Mouse (Mus musculus) thymus, adult 18-20 months (tissue): Measurements from ENCODE around the gene Mycbp.

ENCODE experiments used
- DNase-seq, 2 experiments: peaks; one replicate each; pipeline ENCODE4 v3.0.0; 2022; ENCODE audit warnings: mixed read lengths in 2 of 2

Gene Mycbp

DNA sequence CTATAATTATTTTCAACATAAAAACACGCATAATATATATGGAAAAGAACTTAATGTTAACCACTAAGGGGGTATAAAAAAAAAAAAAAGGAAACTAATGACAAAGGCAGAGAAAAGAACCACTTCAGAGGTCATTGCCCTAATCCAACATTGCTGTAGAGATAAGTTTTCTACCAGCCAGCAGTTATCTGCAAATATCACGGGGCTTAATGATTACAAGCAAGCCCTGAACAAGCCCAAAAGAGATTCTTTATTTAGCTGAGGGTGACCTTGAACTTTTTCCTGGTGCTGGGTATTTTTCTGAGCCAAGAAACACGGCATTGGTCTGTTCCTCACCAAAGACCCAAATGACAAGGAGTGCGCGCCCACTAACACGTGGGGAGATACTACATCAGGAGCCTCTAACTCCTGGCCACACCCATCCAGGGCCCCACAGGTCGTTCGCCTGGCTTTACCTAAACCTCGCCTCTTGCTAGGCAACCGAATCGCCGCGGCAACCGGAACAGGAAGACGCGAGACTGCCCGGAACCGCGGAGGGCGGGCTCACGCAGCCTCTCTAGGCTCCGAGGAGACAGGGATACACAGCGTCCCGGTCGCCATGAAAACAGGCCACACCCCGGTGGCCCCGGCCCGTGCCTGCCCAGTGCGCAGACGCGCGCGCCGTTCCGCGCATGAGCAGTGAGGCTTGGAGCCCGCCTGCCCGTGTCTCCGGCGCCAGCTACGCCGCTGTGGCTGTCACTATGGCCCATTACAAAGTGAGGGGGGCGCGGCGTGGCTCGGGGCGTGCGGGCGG is at the start of gene Mycbp:
Gene Mycbp (plus strand): TSS at position 500 of the 793 bp plus-strand sequence.
- peak; percentile 98 to 99 for DNase-seq

DNA sequence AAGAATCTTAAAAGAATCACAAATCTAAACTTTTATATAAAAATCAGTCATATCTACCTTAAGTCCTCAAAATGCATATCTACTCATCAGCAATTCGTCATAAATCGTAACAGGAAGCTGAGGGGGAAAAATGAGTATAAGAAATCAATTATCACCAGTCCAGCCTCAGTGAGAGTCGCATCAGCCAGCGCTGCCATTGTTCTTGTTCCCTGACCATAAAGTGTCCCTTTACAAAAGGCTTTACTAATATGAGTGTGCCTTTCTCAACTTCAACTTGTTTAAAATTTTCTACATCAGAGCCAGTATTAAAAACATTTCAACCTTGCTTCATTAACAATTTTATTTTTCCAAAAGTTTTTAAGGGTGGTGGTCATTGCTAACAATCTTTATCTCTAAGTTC is 47.7 kb upstream of the Mycbp start:
- DNase-seq = no peak

DNA sequence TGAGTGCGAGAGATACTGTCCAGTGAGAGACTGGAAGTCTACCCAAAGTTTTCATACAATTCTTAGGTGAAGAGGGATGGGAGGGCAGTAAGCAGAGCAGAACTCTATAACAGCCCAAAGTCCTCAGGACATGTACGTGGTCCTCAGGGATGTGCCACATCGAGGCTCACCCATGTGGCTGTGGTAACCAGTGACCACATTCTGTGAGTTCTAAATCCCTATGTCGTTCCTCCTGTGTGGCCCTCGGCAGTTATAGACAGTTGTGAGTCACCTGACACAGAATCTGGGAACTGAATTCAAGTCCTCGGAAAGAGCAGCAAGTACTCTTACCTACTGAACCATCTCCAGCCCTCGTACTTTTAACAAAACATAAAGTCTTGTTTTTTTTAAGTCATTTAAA is 46.5 kb upstream of the Mycbp start:
- no peak for DNase-seq

DNA sequence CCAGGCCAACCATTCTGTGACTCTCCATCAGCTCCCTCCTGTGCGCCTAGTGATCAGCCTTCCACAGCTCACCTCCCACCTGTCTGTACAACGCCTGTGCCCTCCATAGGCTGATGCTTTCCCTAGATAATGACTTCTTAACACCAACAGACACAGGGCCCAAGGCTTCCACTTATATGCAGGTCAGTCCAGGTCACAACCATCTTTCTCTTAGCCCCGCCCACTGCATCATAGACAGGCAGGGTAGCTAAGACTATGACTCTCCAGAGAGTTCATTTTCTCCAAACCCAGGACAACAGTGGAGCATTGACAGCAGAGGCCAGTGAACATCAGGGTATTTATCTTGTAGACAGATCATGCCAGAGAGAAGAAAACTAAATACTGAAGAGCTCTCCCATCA is 45.3 kb upstream of the Mycbp start, which contains the start of gene 4933427I04Rik:
Gene 4933427I04Rik (plus strand): TSS at position 301 of the 400 bp plus-strand sequence.
- DNase-seq = no peak

DNA sequence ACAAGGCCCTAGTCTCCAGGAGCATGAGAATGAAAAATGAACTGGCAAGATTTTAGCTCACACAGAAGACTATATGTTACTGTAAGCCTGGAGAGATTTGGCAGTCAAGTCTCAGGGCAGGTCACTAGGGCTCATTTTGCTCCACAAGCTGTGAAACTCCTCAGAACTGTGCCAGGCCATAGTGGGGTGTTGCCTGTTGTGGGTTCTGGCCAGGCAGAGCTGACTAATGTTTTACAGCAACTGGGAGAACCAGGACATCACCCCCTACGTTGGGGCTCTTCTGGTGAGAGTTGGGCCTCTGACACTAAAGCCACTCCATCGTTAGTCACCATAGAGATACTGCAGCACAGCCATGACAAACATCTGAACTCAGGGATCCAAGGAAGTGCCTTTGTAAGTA is 44.8 kb upstream of the Mycbp start:
- DNase-seq = no peak

DNA sequence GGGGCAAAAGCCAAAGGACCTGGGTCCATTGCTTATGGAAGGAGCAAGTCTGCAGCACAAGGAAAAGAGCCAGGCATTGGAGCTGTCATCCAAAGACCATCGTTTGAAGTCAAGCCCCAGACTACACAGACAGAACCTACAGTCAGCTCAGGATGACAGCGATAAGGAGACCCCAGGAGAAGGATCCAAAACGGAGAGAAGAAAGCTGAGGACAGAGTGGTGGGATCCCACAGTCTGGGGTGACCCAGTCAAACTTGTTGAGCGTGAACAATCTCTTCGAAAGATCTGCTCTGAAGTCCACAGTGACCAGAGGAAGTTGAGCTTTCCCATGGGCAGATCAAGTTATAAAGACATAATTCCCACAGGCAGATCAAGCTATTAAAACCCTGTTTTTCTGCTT is 44.0 kb upstream of the Mycbp start:
- no peak for DNase-seq

DNA sequence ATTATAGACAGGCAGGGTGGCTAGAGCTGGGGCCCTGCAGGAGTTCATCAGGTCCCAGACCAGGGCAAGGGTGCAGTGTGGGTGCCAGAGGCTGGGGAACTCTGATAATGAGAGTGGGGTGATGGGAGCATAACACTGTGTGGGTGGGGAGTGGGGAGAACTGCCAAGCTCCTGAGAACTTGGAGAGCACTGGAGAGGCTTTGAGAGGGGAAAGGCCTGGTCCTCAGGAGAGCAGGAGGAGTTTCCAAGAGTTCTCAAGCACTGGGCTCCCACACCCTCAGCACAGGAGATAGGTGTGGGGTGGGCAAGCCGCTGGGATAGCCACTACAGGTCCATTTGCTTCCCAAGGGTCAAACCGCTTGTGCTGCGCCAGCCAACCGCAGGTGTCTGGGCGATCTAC is 10.9 kb upstream of the Mycbp start:
- DNase-seq = no peak

DNA sequence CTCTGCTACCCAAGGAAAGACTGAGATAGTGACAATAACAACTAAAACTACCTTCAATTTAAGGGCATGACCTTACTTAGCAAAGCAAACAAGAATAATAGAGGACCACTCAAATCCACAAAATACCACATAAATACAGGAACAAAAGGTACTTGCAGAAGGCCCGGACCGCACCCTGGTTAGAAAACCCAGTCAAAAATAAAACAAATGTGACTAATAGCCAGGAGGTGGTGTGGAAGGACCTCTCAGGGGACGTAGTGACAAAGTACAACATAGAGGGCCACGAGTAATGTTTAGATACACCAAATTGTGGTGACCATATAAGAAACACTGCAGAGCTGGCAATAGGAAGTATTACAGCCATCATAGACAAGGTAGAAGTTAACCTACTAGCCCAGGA is 10.3 kb upstream of the Mycbp start:
- DNase-seq = no peak

DNA sequence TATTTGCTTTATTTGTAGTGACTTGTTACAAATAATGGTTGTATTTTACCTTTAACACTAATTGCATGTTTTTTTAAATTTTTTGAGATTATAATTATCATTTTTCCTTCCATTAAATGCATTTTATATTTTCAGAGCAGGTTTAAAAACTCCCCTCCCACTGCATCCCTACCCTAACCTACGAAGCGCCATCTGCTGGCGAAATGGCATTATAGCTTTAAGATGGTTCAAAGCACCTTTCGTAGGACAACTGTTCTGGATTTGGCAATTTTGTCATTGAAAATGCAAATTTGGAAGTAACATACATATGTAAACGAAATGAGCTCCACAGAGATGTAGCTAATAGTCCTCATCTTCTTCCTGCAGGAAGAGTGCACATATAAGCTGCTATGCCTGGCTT is 5.9 kb upstream of the Mycbp start:
- no peak for DNase-seq

DNA sequence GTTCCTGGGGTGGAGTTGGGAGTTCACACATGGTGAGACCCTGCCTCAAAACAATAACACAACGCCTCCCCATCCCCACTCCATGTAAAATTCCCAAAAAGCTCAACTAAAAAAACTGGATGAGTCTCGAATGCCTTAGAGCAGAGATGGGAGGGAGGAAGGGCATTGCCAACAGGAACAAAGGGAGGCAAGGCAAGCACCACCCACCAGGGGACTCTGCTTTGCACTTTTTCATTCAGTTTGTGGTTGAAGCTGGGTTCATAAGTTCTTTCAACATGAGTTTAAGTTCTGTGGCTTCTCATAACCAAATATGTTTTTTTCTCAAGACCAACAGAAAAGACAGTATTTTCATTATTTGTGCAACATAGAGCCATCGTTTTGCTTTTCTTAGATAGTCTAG is 1.2 kb upstream of the Mycbp start:
- no peak for DNase-seq

DNA sequence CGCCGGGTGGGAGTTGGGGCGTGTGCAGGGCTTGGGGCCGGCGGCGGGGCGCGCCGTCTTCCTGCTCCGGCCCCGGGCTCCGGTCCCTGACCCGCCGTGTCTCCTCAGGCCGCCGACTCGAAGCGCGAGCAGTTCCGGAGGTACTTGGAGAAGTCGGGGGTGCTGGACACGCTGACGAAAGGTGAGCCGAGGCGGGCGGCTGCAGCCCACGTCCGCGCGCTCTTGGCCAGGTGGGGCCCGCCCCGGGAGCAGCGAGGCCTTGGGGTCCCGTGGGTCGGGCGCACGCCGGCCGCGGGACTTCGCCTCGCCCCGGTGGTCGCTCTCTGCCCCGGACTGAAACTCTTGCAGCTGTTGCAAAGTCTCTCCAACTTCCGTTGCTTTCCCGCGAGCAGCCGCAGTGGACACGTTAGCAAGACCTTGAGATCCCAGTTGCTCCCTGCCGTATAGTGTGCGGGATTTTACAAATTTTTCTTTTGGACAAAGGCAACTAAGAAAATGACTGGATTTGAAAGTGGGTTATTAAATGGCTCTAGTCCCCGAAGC is 565 bp downstream of the Mycbp start:
- DNase-seq = no peak

DNA sequence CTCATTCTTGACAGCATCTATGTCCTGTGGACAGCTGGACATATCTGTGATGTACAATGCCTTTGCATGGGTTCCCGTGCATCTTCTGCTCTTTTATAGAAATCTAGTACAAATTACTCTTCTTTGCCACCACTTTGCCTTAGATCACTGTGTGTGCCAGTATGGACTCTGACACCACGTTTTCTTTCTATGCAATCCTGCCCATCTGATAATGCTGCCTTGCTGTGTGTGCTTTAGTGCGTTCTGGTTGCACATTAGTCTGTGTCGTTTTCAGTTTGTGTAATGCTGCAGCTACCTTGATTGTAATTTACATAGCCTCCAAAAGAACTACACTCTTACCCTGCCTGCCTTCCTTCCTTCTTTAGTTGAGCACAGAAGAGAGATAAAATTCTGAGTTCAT is 6.9 kb downstream of the Mycbp start:
- no peak for DNase-seq

DNA sequence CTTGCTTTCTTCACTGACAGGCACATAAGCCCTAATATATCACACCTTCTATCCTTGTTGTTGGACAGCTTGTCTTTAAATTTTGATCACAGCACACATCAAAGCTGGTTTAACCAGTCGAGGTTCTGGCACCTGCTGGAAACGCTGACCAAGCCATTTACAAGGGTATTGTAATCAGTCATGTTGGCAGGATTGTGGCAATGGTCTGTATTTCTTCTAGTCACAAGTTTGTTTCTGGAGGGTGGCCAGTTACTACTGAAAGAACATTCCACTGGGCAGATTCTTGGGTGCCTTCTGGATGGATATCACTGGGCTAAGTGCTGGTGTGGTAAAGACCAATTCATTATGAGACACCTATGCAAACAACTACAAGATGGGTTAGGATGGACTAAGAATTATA is 7.8 kb downstream of the Mycbp start:
- no peak for DNase-seq

DNA sequence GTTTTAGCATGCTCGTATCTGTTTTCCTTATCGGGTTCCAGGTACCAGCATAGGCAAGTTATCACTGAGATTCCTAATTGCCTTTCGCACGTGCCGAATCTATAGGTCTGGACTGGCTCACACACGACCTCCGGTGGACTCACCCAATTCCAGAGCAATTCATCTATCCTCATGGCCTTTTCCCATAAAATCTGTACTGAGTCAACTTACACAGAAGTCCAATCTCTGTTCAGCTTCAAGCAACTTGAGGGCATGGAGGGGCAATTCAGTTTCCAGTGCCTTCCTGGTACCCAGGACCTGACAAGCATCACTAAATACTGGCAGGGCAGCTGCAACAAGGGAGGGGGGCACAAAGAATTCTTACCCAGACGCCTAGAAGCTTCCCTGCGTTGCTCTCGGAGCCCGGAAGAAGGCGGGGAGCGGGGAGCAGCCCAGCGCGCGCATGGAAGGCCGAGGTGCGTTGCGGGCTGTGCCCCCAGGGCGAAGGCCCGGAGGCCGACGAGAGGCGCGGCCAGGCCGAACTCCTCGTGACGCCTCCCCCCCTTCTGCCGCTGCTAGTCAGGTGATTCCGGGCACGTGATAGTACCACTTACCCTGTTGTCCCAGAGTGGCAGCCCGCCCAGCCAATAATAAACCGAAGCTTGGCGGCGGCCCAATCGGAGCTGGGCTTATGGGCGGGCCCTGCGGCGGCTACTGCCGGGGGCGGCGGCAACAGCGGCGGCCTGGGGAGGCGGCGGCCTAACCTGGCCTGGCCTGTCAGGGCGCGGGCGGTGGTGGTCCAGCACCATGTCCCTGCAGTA is 12.3 kb downstream of the Mycbp start, which contains the start of gene Rragc:
Gene Rragc (plus strand): TSS at position 699 of the 800 bp plus-strand sequence.
- peak; percentile 99 for DNase-seq

DNA sequence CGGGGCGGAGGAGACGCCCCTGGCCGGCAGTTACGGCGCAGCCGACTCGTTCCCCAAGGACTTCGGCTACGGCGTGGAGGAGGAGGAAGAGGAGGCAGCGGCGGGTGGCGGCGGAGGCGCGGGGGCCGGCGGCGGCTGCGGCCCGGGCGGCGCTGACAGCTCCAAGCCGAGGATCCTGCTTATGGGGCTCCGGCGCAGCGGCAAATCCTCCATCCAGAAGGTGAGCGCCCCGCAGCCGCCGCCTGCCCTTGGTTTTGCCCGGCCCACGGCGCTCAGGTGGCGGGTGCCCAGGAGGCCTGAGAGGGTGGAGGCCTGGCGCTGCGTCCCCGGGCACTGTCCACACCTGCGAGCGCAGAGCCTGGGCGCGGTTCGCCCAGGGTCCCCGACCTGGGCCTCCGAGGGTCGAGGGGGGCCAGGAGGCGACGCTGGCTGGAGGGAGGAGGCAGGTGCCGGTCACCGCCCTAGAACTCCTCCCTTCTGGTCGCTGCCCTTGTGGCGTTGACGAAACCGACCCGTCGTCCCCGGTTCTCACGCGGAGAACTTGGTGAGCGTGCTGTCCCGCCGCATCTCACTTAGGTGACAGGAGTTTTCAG is 13.0 kb downstream of the Mycbp start, which contains the start of gene 4930535I16Rik:
Gene 4930535I16Rik (minus strand): TSS at position 475 of the 593 bp plus-strand sequence.
- DNase-seq = peak in 1 of 2 experiments; percentile 26

DNA sequence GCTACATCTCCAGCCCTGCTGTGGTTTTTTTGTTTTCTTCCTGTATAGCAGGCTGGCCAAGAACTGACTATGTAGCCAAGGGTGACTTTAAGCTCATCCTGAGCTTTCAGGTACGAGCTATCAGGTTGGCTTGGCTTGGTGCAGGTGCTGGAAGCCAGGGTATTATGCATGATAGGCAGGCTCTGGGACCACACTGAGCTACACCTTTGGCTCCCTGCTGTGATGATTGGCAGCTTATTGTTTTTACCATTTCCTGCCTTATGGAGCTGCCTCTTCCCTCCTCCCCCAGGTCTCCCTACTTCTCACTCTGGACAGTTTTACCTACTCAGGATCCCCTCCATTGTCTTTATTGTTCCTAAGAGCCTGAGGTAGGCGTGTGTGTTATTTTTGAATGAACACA is 14.2 kb downstream of the Mycbp start:
- no peak for DNase-seq

DNA sequence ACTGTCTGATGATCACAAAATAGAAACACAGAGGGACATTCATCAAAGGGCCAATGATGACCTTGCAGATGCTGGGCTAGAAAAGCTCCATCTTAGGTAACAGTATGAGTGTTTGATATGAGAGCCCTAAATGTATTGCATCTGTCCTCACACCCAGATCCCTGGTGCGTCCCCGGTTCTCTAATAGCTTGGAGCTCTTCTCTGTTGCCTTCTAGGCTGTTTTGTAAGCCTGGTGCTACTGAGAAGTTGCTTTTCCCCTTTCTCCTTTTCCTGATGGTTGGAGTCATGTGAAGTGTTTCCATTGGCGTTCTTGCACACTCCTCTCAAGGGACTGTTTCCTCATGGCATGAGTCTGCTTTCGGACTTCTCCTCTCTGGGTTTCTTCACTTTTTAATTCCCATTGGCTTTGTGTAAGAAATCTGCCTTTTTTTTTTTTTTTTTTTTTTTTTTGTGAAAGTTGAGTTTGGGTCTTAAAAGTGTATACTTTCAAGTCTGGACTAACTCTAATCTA is 16.5 kb downstream of the Mycbp start:
- DNase-seq = no peak

DNA sequence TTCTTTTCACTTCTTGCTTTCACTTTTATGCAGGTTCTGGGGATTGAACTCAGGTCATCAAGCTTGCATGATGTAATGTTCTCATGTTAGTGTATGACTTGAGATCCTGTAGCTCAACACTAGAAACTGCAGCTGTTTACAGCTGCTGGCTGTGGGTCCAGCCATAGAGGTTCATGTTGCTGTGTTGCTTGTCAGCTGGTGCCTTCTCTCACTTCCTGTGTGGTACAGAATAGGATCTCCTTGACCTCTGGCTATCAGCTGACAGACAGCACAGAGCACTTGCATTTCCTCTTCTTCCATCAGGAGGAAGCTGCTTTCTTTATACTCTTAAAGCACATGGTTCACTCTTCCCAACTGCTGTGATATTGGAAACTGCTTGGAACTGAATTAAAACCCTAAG is 23.3 kb downstream of the Mycbp start:
- no peak for DNase-seq

DNA sequence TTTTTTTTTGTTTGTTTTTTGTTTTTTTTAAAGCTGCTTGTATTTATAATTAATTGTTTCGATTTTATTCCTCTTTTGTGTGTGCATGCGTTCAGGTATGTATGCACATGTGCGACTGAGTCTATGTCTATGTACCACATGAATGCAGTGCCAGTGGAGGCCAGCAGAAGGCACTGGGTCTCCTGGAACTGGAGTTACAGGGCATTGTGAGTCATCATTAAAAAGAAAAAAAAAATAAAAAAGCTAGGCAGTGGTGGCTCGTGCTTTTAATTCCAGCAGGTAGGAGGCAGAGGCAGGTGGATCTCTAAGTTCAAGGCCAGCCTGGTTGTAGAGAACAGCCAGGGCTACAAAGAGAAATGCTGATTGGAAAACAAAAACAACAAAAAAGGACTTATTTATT is 25.4 kb downstream of the Mycbp start:
- no peak for DNase-seq

DNA sequence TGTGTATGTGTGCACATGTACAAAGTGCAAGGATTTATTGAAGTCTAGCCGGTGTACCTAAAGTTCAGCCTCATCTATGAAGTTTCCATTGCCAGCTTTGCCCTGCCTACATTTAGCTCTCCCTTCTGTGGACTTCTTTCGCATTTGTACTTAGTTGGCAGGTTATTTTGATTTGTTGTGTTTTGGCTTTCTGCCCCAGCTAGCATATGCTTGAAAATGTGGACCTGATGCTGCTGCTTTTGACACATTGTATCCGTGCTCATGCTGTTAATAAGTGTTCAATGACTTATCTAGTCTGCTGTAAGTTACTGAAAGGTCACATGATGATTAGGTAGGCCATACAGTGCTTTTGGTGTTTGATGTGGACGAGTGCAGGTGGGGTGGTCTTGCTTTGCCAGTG is 29.7 kb downstream of the Mycbp start:
- DNase-seq = no peak

DNA sequence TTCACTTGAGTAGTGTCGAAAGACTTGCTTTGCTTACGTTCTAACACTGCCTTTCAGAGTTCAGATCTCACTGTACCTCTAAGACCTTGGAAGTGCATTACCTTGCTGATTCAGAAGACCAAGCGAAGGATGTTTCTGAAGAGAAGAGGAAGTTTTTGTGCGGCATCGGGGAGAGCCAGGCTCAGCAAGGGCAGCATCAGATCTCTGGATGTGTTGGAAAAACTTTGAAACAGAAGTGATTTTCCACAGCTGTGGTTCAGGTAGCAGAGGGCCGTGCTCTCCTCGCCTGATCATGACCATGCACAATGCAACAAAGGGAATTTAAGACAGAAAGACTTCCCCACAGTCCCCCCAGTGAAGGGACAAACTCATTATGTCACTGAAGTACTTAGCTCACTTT is 31.4 kb downstream of the Mycbp start:
- no peak for DNase-seq

DNA sequence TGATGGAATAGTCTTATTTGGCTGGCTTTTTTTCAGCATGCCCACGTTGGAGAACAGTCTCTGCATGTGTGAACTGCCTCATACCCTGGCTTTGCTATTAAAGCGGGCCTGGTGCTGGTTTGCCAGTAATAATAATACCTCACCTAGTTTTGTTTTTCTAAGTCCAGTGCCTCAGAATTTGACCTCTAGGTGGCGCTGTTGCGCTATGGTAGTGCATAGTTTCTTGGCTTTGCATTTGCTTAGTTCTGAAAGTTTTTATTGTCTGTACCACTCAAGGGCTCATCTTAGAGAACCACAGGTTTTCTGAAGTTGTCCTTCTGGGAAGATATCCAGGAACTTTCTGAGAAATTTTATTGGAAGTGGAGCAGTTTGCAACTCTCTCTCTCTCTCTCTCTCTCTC is 35.2 kb downstream of the Mycbp start:
- DNase-seq = peak; percentile 19 to 24

DNA sequence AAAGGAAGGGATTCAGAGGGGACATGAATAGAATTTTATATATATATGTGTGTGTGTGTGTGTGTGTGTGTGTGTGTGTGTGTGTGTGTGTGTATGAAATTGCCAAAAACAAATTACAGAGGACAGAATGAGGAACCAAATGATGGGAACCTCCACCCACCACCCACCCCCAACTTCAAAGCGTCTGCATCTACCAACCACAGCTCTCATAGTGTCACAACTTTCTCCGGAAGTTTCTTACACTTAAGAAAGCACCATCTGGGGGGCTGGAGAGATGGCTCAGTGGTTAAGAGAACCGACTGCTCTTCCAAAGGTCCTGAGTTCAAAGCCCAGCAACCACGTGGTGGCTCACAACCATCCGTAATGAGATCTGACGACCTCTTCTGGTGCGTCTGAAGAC is 36.2 kb downstream of the Mycbp start:
- DNase-seq = peak in 1 of 2 experiments; percentile 17
